Mouse (Mus musculus) stomach, adult 2 months (tissue): Measurements from ENCODE around the gene Ntrk1. TPM values are rescaled to one million over a fixed set of nuclear protein-coding genes. Genes with fewer than 3 reads are reported as not detected.

Source experiments
- polyA plus RNA-seq: library from polyadenylated mRNA; depleted of rRNA; stranded (reverse); fragments of >200 nt; gene quantifications from 2 replicates; pipeline ENCODE4 v1.2.3, GENCODE M21; 2012; rRNA removed

Ntrk1 gene
- polyA plus RNA-seq = 0.17 and 0.20 TPM in 2 replicates

DNA sequence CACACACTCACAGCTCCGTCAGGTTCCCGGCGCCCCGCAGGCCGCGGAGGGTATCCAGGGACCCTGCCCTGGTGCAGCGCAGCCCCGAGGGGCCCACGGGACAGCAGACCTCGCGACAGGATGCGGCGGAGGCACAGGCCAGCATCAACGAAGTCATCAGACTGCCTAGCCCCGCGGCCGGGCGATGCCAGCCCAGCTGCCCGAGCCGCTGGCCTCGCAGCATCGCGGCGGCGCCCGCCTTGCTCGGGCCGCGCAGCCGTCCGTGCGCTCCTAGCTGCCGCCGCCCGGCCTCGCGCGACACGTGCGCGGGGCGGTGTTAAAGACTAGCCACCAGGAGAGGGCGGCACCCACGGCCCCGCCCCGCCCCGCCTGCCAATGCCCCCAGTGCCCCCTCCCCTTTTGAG, at the start of gene Ntrk1:
TSS of gene Ntrk1 (minus strand) at position 241 of the 404 bp plus-strand sequence.

DNA sequence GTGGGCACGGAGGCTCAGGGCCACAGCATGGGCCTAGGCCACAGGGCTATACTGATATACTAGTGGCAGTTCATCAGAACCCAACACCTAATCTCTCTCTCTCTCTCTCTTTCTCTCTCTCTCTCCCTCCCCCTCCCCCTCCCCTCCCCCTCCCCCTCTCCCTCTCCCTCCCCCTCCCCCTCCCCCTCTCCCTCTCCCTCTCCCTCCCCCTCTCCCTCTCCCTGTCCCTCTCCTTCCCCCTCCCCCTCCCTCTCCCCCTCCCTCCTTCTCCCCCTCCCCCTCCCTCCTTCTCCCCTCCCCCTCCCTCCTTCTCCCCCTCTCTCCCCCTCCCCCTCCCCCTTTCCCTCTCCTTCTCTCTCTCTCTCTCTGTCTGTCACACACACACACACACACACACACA, 29.2 kb upstream of the Ntrk1 start, which contains the start of gene Pear1:
TSS of gene Pear1 (minus strand) at position 101 of the 400 bp plus-strand sequence.

DNA sequence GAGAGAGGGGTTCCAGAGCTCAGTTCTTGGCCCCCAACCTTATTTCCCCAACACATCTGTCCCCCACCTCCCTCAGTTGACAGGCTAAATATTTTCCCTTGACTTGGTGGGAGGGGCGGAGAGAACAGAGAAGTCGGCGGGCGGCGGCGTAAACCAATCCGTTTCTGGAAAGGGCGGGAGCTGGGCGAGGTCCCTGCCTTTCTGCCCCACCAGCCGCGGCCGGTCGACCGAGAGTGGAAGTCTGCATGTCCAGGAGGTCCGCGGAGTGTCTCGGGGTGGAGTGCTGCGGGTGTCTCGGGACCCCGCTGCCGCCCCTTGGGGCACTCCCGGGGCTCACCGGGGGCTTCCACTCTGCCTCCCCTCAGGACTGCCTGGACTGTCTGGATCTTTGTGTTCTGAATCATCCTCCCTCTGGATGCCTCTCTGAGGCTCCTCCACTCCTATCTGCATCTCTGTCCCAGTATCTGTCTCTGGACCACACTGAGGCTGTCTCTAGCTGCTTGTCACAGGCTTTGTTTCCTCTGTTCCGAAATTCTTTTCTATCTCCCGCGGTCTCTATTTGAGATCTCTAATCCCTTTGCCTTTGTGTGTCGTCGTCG, 1.9 kb upstream of the Ntrk1 start, which contains the start of gene Insrr:
TSS of gene Insrr (plus strand) at position 216 of the 599 bp plus-strand sequence.

DNA sequence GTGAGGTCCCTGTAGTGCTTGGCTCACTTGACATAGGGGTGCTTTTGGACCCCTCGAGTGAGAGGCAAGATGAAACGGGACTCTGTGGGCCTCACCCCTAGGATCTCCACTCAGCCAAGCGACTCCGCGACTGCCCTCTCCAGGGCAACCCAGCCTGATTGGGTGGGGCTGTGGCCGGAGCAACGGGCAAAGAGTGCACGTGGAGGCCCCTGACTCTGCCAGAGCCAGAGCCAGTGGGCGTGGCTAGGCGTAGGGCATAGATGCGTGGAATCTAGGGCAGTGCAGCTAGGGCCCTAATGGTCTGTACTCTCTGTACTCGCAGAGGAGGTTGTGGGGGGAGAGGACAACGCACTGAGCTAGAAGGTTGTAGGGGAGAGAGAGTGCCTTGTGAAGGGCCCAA, 46.5 kb downstream of the Ntrk1 start, which contains the start of gene Lrrc71:
TSS of gene Lrrc71 (minus strand) at position 195 of the 400 bp plus-strand sequence.

Other genes starting within 250 kb of the Ntrk1 start
- 10.4 and 13.9 TPM in 2 replicates for gene Arhgef11, start 177.6 kb downstream of the Ntrk1 start, polyA plus RNA-seq
- 0.02 and 0.14 TPM in 2 replicates for gene Lrrc71, start 46.5 kb downstream of the Ntrk1 start, polyA plus RNA-seq
- 1.6 and 2.7 TPM in 2 replicates for gene Insrr, start 1.8 kb upstream of the Ntrk1 start, polyA plus RNA-seq
- 11.8 and 12.6 TPM in 2 replicates for gene Pear1, start 29.1 kb upstream of the Ntrk1 start, polyA plus RNA-seq
- gene Sh2d2a, start 51.6 kb upstream of the Ntrk1 start, polyA plus RNA-seq = 0.16 and 0.45 TPM in 2 replicates
- gene Prcc, start 90.4 kb upstream of the Ntrk1 start, polyA plus RNA-seq = 12.5 and 13.3 TPM in 2 replicates
- gene Hdgf, start 111.2 kb upstream of the Ntrk1 start, polyA plus RNA-seq = 28.9 and 30.2 TPM in 2 replicates
- 9.8 and 10.8 TPM in 2 replicates for gene Mrpl24, start 124.3 kb upstream of the Ntrk1 start, polyA plus RNA-seq
- 4.0 and 4.7 TPM in 2 replicates for gene Isg20l2, start 135.2 kb upstream of the Ntrk1 start, polyA plus RNA-seq
- 11.2 and 19.0 TPM in 2 replicates for gene Rrnad1, start 135.6 kb upstream of the Ntrk1 start, polyA plus RNA-seq
- gene Crabp2, start 153.5 kb upstream of the Ntrk1 start, polyA plus RNA-seq = 9.3 and 9.4 TPM in 2 replicates
- gene Nes, start 175.9 kb upstream of the Ntrk1 start, polyA plus RNA-seq = 1.2 and 1.7 TPM in 2 replicates
- 0.26 and 0.44 TPM in 2 replicates for gene Bcan, start 205.1 kb upstream of the Ntrk1 start, polyA plus RNA-seq
- not detected in 2 replicates for gene Hapln2, start 232.4 kb upstream of the Ntrk1 start, polyA plus RNA-seq
- gene Gpatch4, start 247.9 kb upstream of the Ntrk1 start, polyA plus RNA-seq = 1.7 and 2.1 TPM in 2 replicates